Mouse (Mus musculus) bone marrow macrophage, adult 2 months (primary cell): ENCODE data around the gene Dock1.

Experiments
- CTCF ChIP-seq: IDR thresholded peaks from 2 replicates; pipeline ENCODE4 v1.5.1; 2012; ENCODE audit warnings: low read depth, mild to moderate bottlenecking, low read length, moderate library complexity
- POLR2A ChIP-seq: IDR thresholded peaks from 2 replicates; pipeline ENCODE4 v1.6.1; 2012; ENCODE audit warnings: mild to moderate bottlenecking, low read depth, low read length, borderline replicate concordance

DNA sequence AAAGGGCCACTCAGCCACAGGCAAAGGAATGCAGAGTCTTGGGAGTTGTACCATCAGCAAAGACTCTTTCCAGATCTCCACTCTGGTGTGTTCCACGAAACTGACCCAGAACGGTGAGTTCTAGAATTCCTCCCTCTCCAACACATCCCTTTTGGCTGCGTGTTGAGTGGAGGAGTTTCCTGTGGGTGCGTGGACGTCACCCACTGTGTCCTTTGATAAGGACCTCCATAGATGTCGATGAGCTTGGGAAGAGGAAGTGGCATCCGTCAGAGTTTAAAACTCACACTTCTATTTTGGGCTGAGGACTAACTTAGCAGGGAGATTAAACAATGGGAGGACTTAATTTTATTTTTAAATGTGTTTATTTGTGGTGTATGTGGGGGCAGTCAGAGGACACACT lies 101.9 kb downstream of the Dock1 start:
- TF ChIP-seq CTCF (no peak), POLR2A (no peak)
